Mouse (Mus musculus) cerebellum, postnatal 14 days (tissue): ENCODE results near the gene Il4ra.

Experiments
- DNase-seq, 2 experiments: peaks; one replicate each; pipeline ENCODE4 v3.0.0; 2021; ENCODE audit warnings: mixed read lengths in 2 of 2

Il4ra gene

GRCm38 (mm10) chr7:125600612-125601279 lies 48.8 kb downstream of the Il4ra start:
- no peak for DNase-seq

- DNase-seq, result no peak
These were observed 49.4 kb downstream of the Il4ra start for GRCm38 (mm10) chr7:125601280-125601670.

GRCm38 (mm10) chr7:125601821-125602448 lies 50.0 kb downstream of the Il4ra start:
- no peak for DNase-seq

GRCm38 (mm10) chr7:125603185-125603631 lies 51.3 kb downstream of the Il4ra start, which contains the start of gene Il21r:
Gene Il21r, plus strand, starts transcription at chr7:125603429.
- DNase-seq, result no peak

GRCm38 (mm10) chr7:125604362-125605319 lies 52.7 kb downstream of the Il4ra start:
- no peak for DNase-seq

GRCm38 (mm10) chr7:125605725-125606139 lies 53.8 kb downstream of the Il4ra start:
- no peak for DNase-seq

GRCm38 (mm10) chr7:125606265-125607164 lies 54.6 kb downstream of the Il4ra start:
- DNase-seq, result no peak

- no peak for DNase-seq
These were observed 55.7 kb downstream of the Il4ra start for GRCm38 (mm10) chr7:125607384-125608182.

GRCm38 (mm10) chr7:125608183-125608688 lies 56.3 kb downstream of the Il4ra start:
- no peak for DNase-seq

- DNase-seq, result no peak
These were observed 61.7 kb downstream of the Il4ra start for GRCm38 (mm10) chr7:125613579-125613978.

- DNase-seq, result no peak
These were observed 63.5 kb downstream of the Il4ra start for GRCm38 (mm10) chr7:125615453-125615852.

- DNase-seq, result no peak
These were observed 66.1 kb downstream of the Il4ra start for GRCm38 (mm10) chr7:125618016-125618415.

- no peak for DNase-seq
These were observed 68.2 kb downstream of the Il4ra start for GRCm38 (mm10) chr7:125620077-125620476.

GRCm38 (mm10) chr7:125622741-125623685 lies 71.1 kb downstream of the Il4ra start:
- no peak for DNase-seq

GRCm38 (mm10) chr7:125625219-125625618 lies 73.3 kb downstream of the Il4ra start:
- no peak for DNase-seq

- DNase-seq, result no peak
These were observed 73.9 kb downstream of the Il4ra start for GRCm38 (mm10) chr7:125625829-125626228.
